Mouse (Mus musculus): Measurements from ENCODE around the gene Uroc1. TPM values are rescaled to one million over a fixed set of nuclear protein-coding genes. Genes with fewer than 3 reads are reported as not detected.

Gene Uroc1
- polyA plus RNA-seq, 1 experiment from 2014 or later: 0.38 TPM

- Histone ChIP-seq H3K27ac (no peak overlapping the region), H3K36me3 (ENCODE audit: insufficient read depth, low read length) (no peaks in the 10 kb centered on the region), H3K4me1 (replicated peaks; ENCODE audit: insufficient read depth, low read length) (no peaks in the 10 kb centered on the region), H3K4me2 (ENCODE audit: low read length) (no peak overlapping the region), H3K27me3 (ENCODE audit: insufficient read depth, low read length) (no peaks in the 10 kb centered on the region), H3K9me3 (replicated peaks; ENCODE audit: low read length) (no peaks in the 10 kb centered on the region), H3K9ac (ENCODE audit: low read depth, low read length) (no peak overlapping the region), H3K4me3 (replicated peaks; ENCODE audit: low read depth, low read length) (no peak overlapping the region)
- WGBS: 74% methylated on average over 4 of the region's 4 CpGs
- no peak for DNase-seq (ENCODE audit: low spot score)
- ATAC-seq (replicated peaks; ENCODE audit: low FRiP score, low read depth): no peak
- TF ChIP-seq CTCF (IDR thresholded peaks at IDR 0.05; ENCODE audit: low read depth): no peak
Observed at GRCm38 (mm10) chr6:90348500-90348899, 15.4 kb downstream of the Uroc1 start.

GRCm38 (mm10) chr6:90350011-90350410 lies 16.9 kb downstream of the Uroc1 start:
- ATAC-seq (replicated peaks; ENCODE audit: low FRiP score, low read depth) (no peak), DNase-seq (ENCODE audit: low spot score) (no peak)
- Histone ChIP-seq H3K4me1 (replicated peaks; ENCODE audit: insufficient read depth, low read length) (no peaks in the 10 kb centered on the region), H3K4me2 (ENCODE audit: low read length) (no peak overlapping the region), H3K9ac (ENCODE audit: low read depth, low read length) (no peak overlapping the region), H3K4me3 (replicated peaks; ENCODE audit: low read depth, low read length) (no peak overlapping the region), H3K27me3 (ENCODE audit: insufficient read depth, low read length) (no peaks in the 10 kb centered on the region), H3K9me3 (replicated peaks; ENCODE audit: low read length) (no peaks in the 10 kb centered on the region), H3K36me3 (ENCODE audit: insufficient read depth, low read length) (no peaks in the 10 kb centered on the region), H3K27ac (no peak overlapping the region)
- no peak for TF ChIP-seq CTCF (IDR thresholded peaks at IDR 0.05; ENCODE audit: low read depth)
- 67% methylated on average over 2 of the region's 2 CpGs for WGBS

DNA sequence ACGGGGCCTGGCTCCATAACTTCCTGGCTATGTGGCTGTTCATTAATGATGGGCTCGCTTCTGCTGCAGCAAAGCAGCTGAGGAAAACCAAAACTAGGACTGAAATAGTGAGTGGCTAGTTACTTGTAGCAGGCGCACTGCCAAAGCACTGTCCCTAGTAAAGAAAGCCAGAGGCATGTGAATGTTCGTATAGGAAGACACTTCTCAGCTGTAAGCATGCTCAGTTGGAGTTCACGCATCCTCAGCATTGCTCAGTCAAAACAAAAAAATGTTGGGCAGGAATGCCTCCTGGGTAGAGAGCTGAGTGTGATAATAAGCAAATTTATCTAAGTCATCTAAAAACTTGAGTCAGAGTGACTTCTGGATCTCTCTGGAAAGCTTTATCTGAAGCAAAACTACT lies 25.1 kb downstream of the Uroc1 start:
- H3K4me2 ChIP-seq (ENCODE audit: low read length): no peak overlapping the region
- no peak overlapping the region for H3K4me3 ChIP-seq (replicated peaks; ENCODE audit: low read depth, low read length)
- TF ChIP-seq CTCF (IDR thresholded peaks at IDR 0.05; ENCODE audit: low read depth): no peak
- no peaks in the 10 kb centered on the region for H3K36me3 ChIP-seq (ENCODE audit: insufficient read depth, low read length)
- H3K9me3 ChIP-seq (replicated peaks; ENCODE audit: low read length): no peaks in the 10 kb centered on the region
- ATAC-seq (replicated peaks; ENCODE audit: low FRiP score, low read depth): no peak
- no peak overlapping the region for H3K27ac ChIP-seq
- DNase-seq (ENCODE audit: low spot score): no peak
- no peaks in the 10 kb centered on the region for H3K27me3 ChIP-seq (ENCODE audit: insufficient read depth, low read length)
- 0 out of 2 replicates have a peak overlapping the region, but pooled peaks have one; percentile 27 for H3K9ac ChIP-seq (ENCODE audit: low read depth, low read length)
- peaks cover 23% of the 10 kb centered on the region for H3K4me1 ChIP-seq (replicated peaks; ENCODE audit: insufficient read depth, low read length)
- 56% methylated on average over 5 of the region's 5 CpGs for WGBS

- 47% methylated on average over 2 of the region's 2 CpGs for WGBS
- peak overlapping the region; percentile 75 for H3K27ac ChIP-seq
- no peak overlapping the region for H3K9ac ChIP-seq (ENCODE audit: low read depth, low read length)
- no peak overlapping the region for H3K4me2 ChIP-seq (ENCODE audit: low read length)
- DNase-seq (ENCODE audit: low spot score): peak; percentile 65
- no peaks in the 10 kb centered on the region for H3K9me3 ChIP-seq (replicated peaks; ENCODE audit: low read length)
- no peak for TF ChIP-seq CTCF (IDR thresholded peaks at IDR 0.05; ENCODE audit: low read depth)
- H3K4me3 ChIP-seq (replicated peaks; ENCODE audit: low read depth, low read length): no peak overlapping the region
- peaks cover 23% of the 10 kb centered on the region for H3K4me1 ChIP-seq (replicated peaks; ENCODE audit: insufficient read depth, low read length)
- H3K27me3 ChIP-seq (ENCODE audit: insufficient read depth, low read length): no peaks in the 10 kb centered on the region
- peak; percentile 81 for ATAC-seq (replicated peaks; ENCODE audit: low FRiP score, low read depth)
- H3K36me3 ChIP-seq (ENCODE audit: insufficient read depth, low read length): no peaks in the 10 kb centered on the region
Observed at GRCm38 (mm10) chr6:90359445-90359844, 26.4 kb downstream of the Uroc1 start.

GRCm38 (mm10) chr6:90360024-90360781 lies 27.1 kb downstream of the Uroc1 start:
- Histone ChIP-seq H3K36me3 (ENCODE audit: insufficient read depth, low read length) (no peaks in the 10 kb centered on the region), H3K4me3 (replicated peaks; ENCODE audit: low read depth, low read length) (no peak overlapping the region), H3K9ac (ENCODE audit: low read depth, low read length) (no peak overlapping the region), H3K27me3 (ENCODE audit: insufficient read depth, low read length) (no peaks in the 10 kb centered on the region), H3K9me3 (replicated peaks; ENCODE audit: low read length) (no peaks in the 10 kb centered on the region), H3K4me2 (ENCODE audit: low read length) (0 out of 2 replicates have a peak overlapping the region, but pooled peaks have one; percentile 1), H3K27ac (peak overlapping the region; percentile 75), H3K4me1 (replicated peaks; ENCODE audit: insufficient read depth, low read length) (peaks cover 23% of the 10 kb centered on the region)
- peak; percentile 69 for DNase-seq (ENCODE audit: low spot score)
- TF ChIP-seq CTCF (IDR thresholded peaks at IDR 0.05; ENCODE audit: low read depth): no peak
- ATAC-seq (replicated peaks; ENCODE audit: low FRiP score, low read depth): peak; percentile 91
- WGBS: 25% methylated on average over 7 of the region's 7 CpGs

DNA sequence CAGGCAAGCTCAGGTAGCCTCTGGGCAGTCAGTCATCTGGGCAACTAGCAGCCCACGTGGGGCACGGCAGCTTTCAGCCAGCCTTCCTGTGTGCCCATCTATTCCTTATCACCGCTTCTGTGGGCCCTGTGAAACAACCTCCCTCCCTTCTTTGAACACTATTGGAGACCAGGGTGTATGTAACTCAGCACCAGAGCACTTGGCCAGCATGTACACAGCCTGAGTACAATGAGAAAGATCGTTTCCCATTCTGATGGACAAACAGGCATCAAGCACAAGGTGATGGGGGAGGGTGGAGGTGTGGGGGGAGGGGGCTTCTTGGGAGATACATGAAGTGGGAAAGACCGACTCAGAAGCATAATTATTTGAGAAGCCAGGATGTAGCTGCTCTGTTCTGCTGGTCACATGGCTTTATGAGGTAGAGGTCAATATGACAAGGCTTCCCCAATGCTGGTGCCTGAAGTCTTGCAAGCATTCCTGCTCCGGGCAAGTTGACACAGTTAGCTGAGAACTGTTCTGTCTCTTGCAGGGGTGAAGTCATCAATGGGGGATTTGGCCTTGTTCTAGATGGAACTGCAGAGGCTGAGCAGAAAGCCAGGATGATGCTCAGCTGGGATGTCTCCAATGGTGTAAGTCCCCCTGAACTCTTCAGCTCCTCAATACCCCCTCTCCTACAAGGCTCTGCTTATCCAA lies 28.0 kb downstream of the Uroc1 start:
- Histone ChIP-seq H3K4me2 (ENCODE audit: low read length) (no peak overlapping the region), H3K9me3 (replicated peaks; ENCODE audit: low read length) (no peaks in the 10 kb centered on the region), H3K4me3 (replicated peaks; ENCODE audit: low read depth, low read length) (no peak overlapping the region), H3K27me3 (ENCODE audit: insufficient read depth, low read length) (no peaks in the 10 kb centered on the region), H3K4me1 (replicated peaks; ENCODE audit: insufficient read depth, low read length) (peaks cover 23% of the 10 kb centered on the region), H3K27ac (peak overlapping the region; percentile 75), H3K36me3 (ENCODE audit: insufficient read depth, low read length) (no peaks in the 10 kb centered on the region), H3K9ac (ENCODE audit: low read depth, low read length) (no peak overlapping the region)
- DNase-seq (ENCODE audit: low spot score) (no peak), ATAC-seq (replicated peaks; ENCODE audit: low FRiP score, low read depth) (no peak)
- WGBS: 83% methylated on average over 6 of the region's 6 CpGs
- TF ChIP-seq CTCF (IDR thresholded peaks at IDR 0.05; ENCODE audit: low read depth): no peak
